ENCODE assay signal across 31 mouse cellular contexts in the genomic region with DNA sequence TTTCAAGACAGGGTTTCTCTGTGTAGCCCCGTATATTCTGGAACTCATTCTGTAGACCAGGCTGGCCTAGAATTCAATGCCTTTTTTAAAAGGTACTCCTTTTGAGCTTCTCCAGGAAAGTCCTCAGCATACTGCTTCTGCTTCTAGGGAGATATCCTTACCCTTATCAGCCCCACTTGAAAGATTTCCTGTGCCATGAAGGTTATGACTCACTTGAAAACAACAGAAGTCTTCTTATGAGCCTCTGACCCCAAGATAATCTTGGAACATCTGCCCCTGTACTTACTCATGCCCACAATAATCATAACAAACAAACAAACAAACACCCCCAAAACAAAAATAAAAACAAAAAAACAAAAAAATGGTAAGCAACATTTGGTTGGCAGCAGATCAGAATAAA.
"Had no signal": no experiment of that assay in that cellular context is flagged by ENCODE, and none has a peak within 500 bp of the region (broad histone marks: within the 10 kb centered on the region; RNA-seq: fewer than 3 reads in every experiment).

No protein-coding gene starts in this region.

- H3K9ac ChIP-seq: limb, embryonic 12.5 days; limb, embryonic 13.5 days; limb, embryonic 15.5 days; liver, embryonic 13.5 days; liver, embryonic 14.5 days; liver, embryonic 15.5 days; liver, postnatal 0 days; lung, embryonic 14.5 days; lung, embryonic 15.5 days; midbrain, embryonic 12.5 days; midbrain, embryonic 13.5 days; midbrain, embryonic 15.5 days; neural tube, embryonic 12.5 days had no signal

- H3K27me3 ChIP-seq: limb, embryonic 12.5 days; limb, embryonic 13.5 days; limb, embryonic 15.5 days; liver, embryonic 13.5 days; liver, embryonic 15.5 days; lung, embryonic 15.5 days; megakaryocyte, embryonic 14.5 days; midbrain, embryonic 12.5 days; midbrain, embryonic 13.5 days; midbrain, embryonic 15.5 days; neural tube, embryonic 12.5 days had no signal

- H3K4me3 ChIP-seq: limb, embryonic 10.5 days; limb, embryonic 12.5 days; limb, embryonic 13.5 days; limb, embryonic 15.5 days; liver, embryonic 13.5 days; liver, embryonic 15.5 days; lung, embryonic 15.5 days; megakaryocyte, embryonic 14.5 days; midbrain, embryonic 10.5 days; midbrain, embryonic 12.5 days; midbrain, embryonic 13.5 days; midbrain, embryonic 15.5 days; myocyte; neural tube, embryonic 12.5 days had no signal

- ATAC-seq: liver, postnatal 0 days; lung, postnatal 0 days; midbrain, embryonic 13.5 days; midbrain, embryonic 15.5 days; midbrain, embryonic 16.5 days had no signal

- H3K36me3 ChIP-seq: limb, embryonic 10.5 days; limb, embryonic 12.5 days; limb, embryonic 13.5 days; limb, embryonic 15.5 days; liver, embryonic 13.5 days; liver, embryonic 15.5 days; lung, embryonic 15.5 days; midbrain, embryonic 10.5 days; midbrain, embryonic 12.5 days; midbrain, embryonic 13.5 days; midbrain, embryonic 15.5 days; neural tube, embryonic 12.5 days had no signal

- H3K4me2 ChIP-seq: limb, embryonic 12.5 days; limb, embryonic 13.5 days; limb, embryonic 15.5 days; liver, embryonic 11.5 days; liver, embryonic 13.5 days; liver, embryonic 15.5 days; lung, embryonic 14.5 days; lung, embryonic 15.5 days; midbrain, embryonic 11.5 days; midbrain, embryonic 12.5 days; midbrain, embryonic 13.5 days; midbrain, embryonic 15.5 days; neural tube, embryonic 12.5 days had no signal

- DNase-seq: left cerebral cortex, postnatal 4 days; liver; liver, embryonic 13.5 days; liver, postnatal 0 days; lung, adult 18-20 months; lung, adult 2 months; lung, embryonic 14.5 days; lung, postnatal 10 days; lung, postnatal 14 days; lung, postnatal 36 days; lung, postnatal 4 days; midbrain, embryonic 14.5 days had no signal

- H3K27ac ChIP-seq: limb, embryonic 10.5 days; limb, embryonic 12.5 days; limb, embryonic 13.5 days; limb, embryonic 15.5 days; liver, embryonic 13.5 days; liver, embryonic 14.5 days; liver, embryonic 15.5 days; lung, embryonic 15.5 days; macrophage; midbrain, embryonic 10.5 days; midbrain, embryonic 12.5 days; midbrain, embryonic 13.5 days; midbrain, embryonic 15.5 days; neural tube, embryonic 12.5 days had no signal

- H3K4me1 ChIP-seq: limb, embryonic 10.5 days; limb, embryonic 12.5 days; limb, embryonic 13.5 days; limb, embryonic 15.5 days; liver, embryonic 13.5 days; liver, embryonic 15.5 days; lung, embryonic 15.5 days; megakaryocyte, embryonic 14.5 days; midbrain, embryonic 10.5 days; midbrain, embryonic 12.5 days; midbrain, embryonic 13.5 days; midbrain, embryonic 15.5 days; neural tube, embryonic 12.5 days had no signal

- H3K9me3 ChIP-seq: limb, embryonic 10.5 days; limb, embryonic 12.5 days; limb, embryonic 13.5 days; limb, embryonic 15.5 days; liver, embryonic 13.5 days; liver, embryonic 15.5 days; lung, embryonic 15.5 days; midbrain, embryonic 10.5 days; midbrain, embryonic 12.5 days; midbrain, embryonic 13.5 days; midbrain, embryonic 15.5 days; neural tube, embryonic 12.5 days had no signal
